Mouse (Mus musculus): ENCODE measurements around the gene Doc2a. TPM values are rescaled to one million over a fixed set of nuclear protein-coding genes. Genes with fewer than 3 reads are reported as not detected.
A peak's percentile ranks its signal among the peaks of the same experiment; 100 is the strongest.

The Doc2a gene
- polyA plus RNA-seq, 1 experiment = 12.1 TPM

GRCm38 (mm10) chr7:126802134-126802889, 44.9 kb upstream of the Doc2a start:
- TF ChIP-seq POLR2A (IDR thresholded peaks at IDR 0.05; ENCODE audit: borderline replicate concordance, insufficient read depth, low read length) (no peak), CTCF (IDR thresholded peaks at IDR 0.05; ENCODE audit: borderline replicate concordance, insufficient read depth, low read depth, low read length) (no peak)
- WGBS = 68% methylated on average over 11 of the region's 11 CpGs
- peaks cover 7% of the 10 kb centered on the region; the same call in 1 of the 2 replicates for H3K4me1 ChIP-seq (ENCODE audit: control insufficient read depth, insufficient read depth, low read length)
- DNase-seq = peak in 1 of 2 experiments; percentile 12
- no peak overlapping the region for H3K27ac ChIP-seq (ENCODE audit: insufficient read depth, low read length)
- no peaks in the 10 kb centered on the region for H3K27me3 ChIP-seq (ENCODE audit: control insufficient read depth, insufficient read depth, low read length)
- H3K4me3 ChIP-seq (replicated peaks; ENCODE audit: insufficient read depth, low read depth, low read length) = no peak overlapping the region

GRCm38 (mm10) chr7:126803181-126803580, 44.0 kb upstream of the Doc2a start:
- Histone ChIP-seq H3K27me3 (ENCODE audit: control insufficient read depth, insufficient read depth, low read length) (no peaks in the 10 kb centered on the region), H3K4me1 (ENCODE audit: control insufficient read depth, insufficient read depth, low read length) (peaks cover 7% of the 10 kb centered on the region; the same call in 1 of the 2 replicates), H3K27ac (ENCODE audit: insufficient read depth, low read length) (no peak overlapping the region), H3K4me3 (replicated peaks; ENCODE audit: insufficient read depth, low read depth, low read length) (no peak overlapping the region)
- no peak for DNase-seq
- TF ChIP-seq CTCF (IDR thresholded peaks at IDR 0.05; ENCODE audit: borderline replicate concordance, insufficient read depth, low read depth, low read length) = no peak
- no peak for TF ChIP-seq POLR2A (IDR thresholded peaks at IDR 0.05; ENCODE audit: borderline replicate concordance, insufficient read depth, low read length)
- WGBS = 97% methylated on average over 6 of the region's 6 CpGs

- TF ChIP-seq POLR2A (IDR thresholded peaks at IDR 0.05; ENCODE audit: borderline replicate concordance, insufficient read depth, low read length) (no peak), CTCF (IDR thresholded peaks at IDR 0.05; ENCODE audit: borderline replicate concordance, insufficient read depth, low read depth, low read length) (no peak)
- no peak overlapping the region for H3K4me3 ChIP-seq (replicated peaks; ENCODE audit: insufficient read depth, low read depth, low read length)
- no peaks in the 10 kb centered on the region for H3K27me3 ChIP-seq (ENCODE audit: control insufficient read depth, insufficient read depth, low read length)
- H3K27ac ChIP-seq (ENCODE audit: insufficient read depth, low read length) = no peak overlapping the region
- no peak for DNase-seq
- H3K4me1 ChIP-seq (ENCODE audit: control insufficient read depth, insufficient read depth, low read length) = peaks cover 7% of the 10 kb centered on the region; the same call in 1 of the 2 replicates
Observed at GRCm38 (mm10) chr7:126803751-126804150, 43.5 kb upstream of the Doc2a start.

GRCm38 (mm10) chr7:126806956-126807355, 40.3 kb upstream of the Doc2a start:
- Histone ChIP-seq H3K27me3 (ENCODE audit: control insufficient read depth, insufficient read depth, low read length) (no peaks in the 10 kb centered on the region), H3K4me3 (replicated peaks; ENCODE audit: insufficient read depth, low read depth, low read length) (no peak overlapping the region), H3K4me1 (ENCODE audit: control insufficient read depth, insufficient read depth, low read length) (0 out of 2 replicates have a peak, but pooled peaks cover 2% of the 10 kb centered on the region), H3K27ac (ENCODE audit: insufficient read depth, low read length) (no peak overlapping the region)
- WGBS = 60% methylated on average over 6 of the region's 6 CpGs
- TF ChIP-seq POLR2A (IDR thresholded peaks at IDR 0.05; ENCODE audit: borderline replicate concordance, insufficient read depth, low read length) (no peak), CTCF (IDR thresholded peaks at IDR 0.05; ENCODE audit: borderline replicate concordance, insufficient read depth, low read depth, low read length) (no peak)
- DNase-seq = no peak

- Histone ChIP-seq H3K4me3 (replicated peaks; ENCODE audit: insufficient read depth, low read depth, low read length) (no peak overlapping the region), H3K27me3 (ENCODE audit: control insufficient read depth, insufficient read depth, low read length) (no peaks in the 10 kb centered on the region), H3K4me1 (ENCODE audit: control insufficient read depth, insufficient read depth, low read length) (0 out of 2 replicates have a peak, but pooled peaks cover 2% of the 10 kb centered on the region), H3K27ac (ENCODE audit: insufficient read depth, low read length) (no peak overlapping the region)
- 48% methylated on average over 4 of the region's 4 CpGs for WGBS
- no peak for TF ChIP-seq POLR2A (IDR thresholded peaks at IDR 0.05; ENCODE audit: borderline replicate concordance, insufficient read depth, low read length)
- no peak for TF ChIP-seq CTCF (IDR thresholded peaks at IDR 0.05; ENCODE audit: borderline replicate concordance, insufficient read depth, low read depth, low read length)
- no peak for DNase-seq
Observed at GRCm38 (mm10) chr7:126807405-126807804, 39.8 kb upstream of the Doc2a start.

DNA sequence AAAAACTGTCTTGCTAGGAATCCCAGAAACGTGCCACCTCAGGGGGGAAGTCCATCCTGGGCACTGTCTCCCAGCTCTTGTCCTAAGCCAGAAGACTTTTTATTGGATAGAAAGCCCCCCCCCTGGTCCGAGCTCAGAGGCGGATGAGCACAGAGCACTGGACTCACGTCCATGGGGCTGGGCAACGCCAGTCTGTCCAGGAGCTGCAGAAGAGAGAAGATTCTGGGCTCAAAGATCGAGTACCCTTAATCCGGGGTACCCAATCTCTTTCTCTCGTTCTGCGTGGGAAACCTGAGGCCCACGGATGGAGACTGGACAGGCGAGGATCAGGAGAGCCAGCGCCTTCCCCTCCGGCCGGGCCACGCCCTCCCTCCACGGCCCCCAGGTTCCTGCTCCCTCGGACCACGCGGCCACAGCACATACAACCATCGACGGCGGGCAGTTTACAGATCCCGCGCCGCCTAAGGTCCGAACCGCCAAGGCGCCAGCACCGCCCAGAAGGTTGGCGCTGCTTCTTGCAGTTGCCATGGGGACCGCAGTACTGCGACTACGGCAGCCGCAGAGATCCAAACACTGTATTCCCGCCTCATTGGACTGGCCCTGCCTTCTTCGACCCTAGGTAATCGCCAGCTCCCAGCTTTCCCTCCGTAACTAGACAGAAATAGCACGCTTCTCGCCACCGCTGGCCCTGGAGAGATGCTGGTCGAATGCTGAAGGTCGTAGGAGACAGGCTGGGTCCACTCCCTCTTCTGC, 38.3 kb upstream of the Doc2a start:
- Histone ChIP-seq H3K27ac (ENCODE audit: insufficient read depth, low read length) (0 out of 2 replicates have a peak overlapping the region, but pooled peaks have one; percentile 3), H3K4me1 (ENCODE audit: control insufficient read depth, insufficient read depth, low read length) (0 out of 2 replicates have a peak, but pooled peaks cover 2% of the 10 kb centered on the region), H3K27me3 (ENCODE audit: control insufficient read depth, insufficient read depth, low read length) (no peaks in the 10 kb centered on the region), H3K4me3 (replicated peaks; ENCODE audit: insufficient read depth, low read depth, low read length) (peak overlapping the region; percentile 74)
- WGBS = under 1% methylated on average over 43 of the region's 43 CpGs
- TF ChIP-seq POLR2A (IDR thresholded peaks at IDR 0.05; ENCODE audit: borderline replicate concordance, insufficient read depth, low read length) (peak; percentile 49; the same call in 1 of the 2 replicates), CTCF (IDR thresholded peaks at IDR 0.05; ENCODE audit: borderline replicate concordance, insufficient read depth, low read depth, low read length) (no peak)
- peak; percentile 93 to 94 for DNase-seq

DNA sequence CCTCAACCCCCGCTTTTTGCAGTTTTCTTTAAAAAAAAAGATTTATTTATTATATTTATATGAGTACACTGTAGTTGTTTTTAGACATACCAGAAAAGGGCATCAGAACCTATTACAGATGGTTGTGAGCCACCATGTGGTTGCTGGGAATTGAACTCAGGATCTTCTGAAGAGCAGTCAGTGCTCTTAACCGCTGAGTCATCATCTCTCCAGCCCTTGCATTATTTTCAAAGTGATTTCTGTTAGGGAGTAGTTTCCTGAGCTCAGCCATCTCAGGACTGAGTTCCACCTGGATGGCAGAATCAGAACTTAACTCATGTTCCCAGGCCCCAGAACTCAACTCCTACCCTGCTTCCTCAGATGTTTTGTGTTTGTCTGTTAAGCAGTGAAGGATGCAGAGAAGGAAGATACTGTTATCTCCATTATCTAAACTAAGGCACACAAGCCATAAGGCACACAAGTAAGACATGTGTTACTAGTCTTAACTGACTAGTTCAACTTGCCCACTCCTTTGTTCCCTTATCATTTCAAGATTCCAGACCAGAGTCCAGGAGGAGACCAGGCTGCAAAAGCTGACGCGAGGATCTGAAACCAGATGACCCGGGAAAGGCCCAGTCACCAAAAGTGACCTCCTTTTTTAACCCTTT, 37.4 kb upstream of the Doc2a start:
- no peak for TF ChIP-seq CTCF (IDR thresholded peaks at IDR 0.05; ENCODE audit: borderline replicate concordance, insufficient read depth, low read depth, low read length)
- TF ChIP-seq POLR2A (IDR thresholded peaks at IDR 0.05; ENCODE audit: borderline replicate concordance, insufficient read depth, low read length) = no peak
- WGBS = 63% methylated on average over 5 of the region's 5 CpGs
- Histone ChIP-seq H3K27me3 (ENCODE audit: control insufficient read depth, insufficient read depth, low read length) (no peaks in the 10 kb centered on the region), H3K4me1 (ENCODE audit: control insufficient read depth, insufficient read depth, low read length) (0 out of 2 replicates have a peak, but pooled peaks cover 2% of the 10 kb centered on the region), H3K4me3 (replicated peaks; ENCODE audit: insufficient read depth, low read depth, low read length) (no peak overlapping the region), H3K27ac (ENCODE audit: insufficient read depth, low read length) (no peak overlapping the region)
- DNase-seq = no peak

Measured in cerebellum, adult 2 months (tissue).